Mouse (Mus musculus) lung, embryonic 14.5 days (tissue): ENCODE data around the gene Bcat2. TPM values are rescaled to one million over a fixed set of nuclear protein-coding genes. Genes with fewer than 3 reads are reported as not detected.

Experiments used
- ATAC-seq: fragments of 200-750 bp; cut with Nextera tagmentation; 2 replicates; pipeline ENCODE4 v1.8.0; 2017; ENCODE audit warnings: mild to moderate bottlenecking, moderate TSS enrichment, moderate library complexity; ENCODE audit not compliant: insufficient read depth
- DNase-seq: peaks from one replicate; pipeline ENCODE4 v3.0.0-alpha.2; 2015
- H3K27ac ChIP-seq: fragments of 300-500 bp; sonication (generic); 2 replicates; pipeline ENCODE4 v1.5.1; 2014; ENCODE audit warnings: low read depth, mild to moderate bottlenecking, moderate library complexity
- H3K27me3 ChIP-seq: fragments of 300-500 bp; sonication (generic); 2 replicates; pipeline ENCODE4 v1.6.1; 2014; ENCODE audit warnings: low read length, control low read depth; ENCODE audit not compliant: insufficient read depth
- H3K36me3 ChIP-seq: fragments of 300-500 bp; sonication (generic); 2 replicates; pipeline ENCODE4 v1.6.1; 2014; ENCODE audit warnings: control low read depth; ENCODE audit not compliant: insufficient read depth
- H3K4me1 ChIP-seq: fragments of 300-500 bp; sonication (generic); 2 replicates; pipeline ENCODE4 v1.6.1; 2014; ENCODE audit warnings: antibody characterized with exemption, control low read depth; ENCODE audit not compliant: insufficient read depth
- H3K4me2 ChIP-seq: fragments of 300-500 bp; sonication (generic); 2 replicates; pipeline ENCODE4 v1.6.1; 2014; ENCODE audit warnings: mild to moderate bottlenecking
- H3K4me3 ChIP-seq: fragments of 300-500 bp; sonication (generic); 2 replicates; pipeline ENCODE4 v1.5.1; 2014; ENCODE audit warnings: low read depth, low read length
- H3K9ac ChIP-seq: fragments of 300-500 bp; sonication (generic); 2 replicates; pipeline ENCODE4 v1.6.1; 2014
- H3K9me3 ChIP-seq: fragments of 300-500 bp; sonication (generic); 2 replicates; pipeline ENCODE4 v1.6.1; 2016; ENCODE audit warnings: low read depth, low read length, control low read depth
- CTCF ChIP-seq: IDR thresholded peaks from 2 replicates; pipeline ENCODE4 v1.5.1; 2016; ENCODE audit warnings: antibody characterized with exemption, low read depth
- WGBS: fragments of 180-500 bp; shearing (Covaris S2); extraction: QIAGEN DNeasy Blood & Tissue Kit; methylation state at CpG from one replicate; pipeline ENCODE4 v1.1.7; 2014; 5-methylcytosine and 5-hydroxymethylcytosine counted together
- polyA plus RNA-seq: library from polyadenylated mRNA; unstranded; fragments of >200 nt; fragmentation: Nextera tagmentation; extraction: Ambion mirVana; gene quantifications from 2 replicates; pipeline ENCODE4 v1.2.1, GENCODE M21; 2014

The Bcat2 gene
- polyA plus RNA-seq, 1 experiment from 2014 or later, result 53.4 TPM

DNA sequence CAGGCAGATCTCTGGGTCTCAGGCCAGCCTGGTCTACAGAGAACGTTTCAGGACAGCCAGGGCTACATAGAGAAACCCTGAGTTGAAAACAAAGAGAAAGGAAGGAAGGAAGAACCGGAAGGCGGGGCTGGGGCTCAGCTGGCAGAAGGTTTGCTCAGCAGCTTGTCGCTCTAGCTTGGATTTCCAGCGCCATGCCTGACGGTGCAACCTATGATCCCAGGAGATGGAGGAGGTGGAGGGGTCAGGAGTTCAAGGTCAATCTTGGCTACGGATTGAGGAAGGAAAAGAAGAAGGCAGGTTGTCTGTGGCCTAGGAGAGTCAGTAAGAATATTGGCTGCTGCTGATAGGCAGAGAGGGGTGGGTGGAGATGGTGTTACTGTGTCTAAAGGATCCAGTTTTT is 9.7 kb upstream of the Bcat2 start:
- Histone ChIP-seq H3K27ac (no peak overlapping the region), H3K4me1 (peaks cover 11% of the 10 kb centered on the region; the same call in 1 of the 2 replicates), H3K4me2 (no peak overlapping the region), H3K27me3 (no peaks in the 10 kb centered on the region), H3K4me3 (no peak overlapping the region), H3K9ac (no peak overlapping the region), H3K9me3 (no peaks in the 10 kb centered on the region), H3K36me3 (no peaks in the 10 kb centered on the region)
- DNase-seq (no peak), ATAC-seq (no peak)
- 76% methylated on average over 7 of the region's 7 CpGs for WGBS
- no peak for TF ChIP-seq CTCF

DNA sequence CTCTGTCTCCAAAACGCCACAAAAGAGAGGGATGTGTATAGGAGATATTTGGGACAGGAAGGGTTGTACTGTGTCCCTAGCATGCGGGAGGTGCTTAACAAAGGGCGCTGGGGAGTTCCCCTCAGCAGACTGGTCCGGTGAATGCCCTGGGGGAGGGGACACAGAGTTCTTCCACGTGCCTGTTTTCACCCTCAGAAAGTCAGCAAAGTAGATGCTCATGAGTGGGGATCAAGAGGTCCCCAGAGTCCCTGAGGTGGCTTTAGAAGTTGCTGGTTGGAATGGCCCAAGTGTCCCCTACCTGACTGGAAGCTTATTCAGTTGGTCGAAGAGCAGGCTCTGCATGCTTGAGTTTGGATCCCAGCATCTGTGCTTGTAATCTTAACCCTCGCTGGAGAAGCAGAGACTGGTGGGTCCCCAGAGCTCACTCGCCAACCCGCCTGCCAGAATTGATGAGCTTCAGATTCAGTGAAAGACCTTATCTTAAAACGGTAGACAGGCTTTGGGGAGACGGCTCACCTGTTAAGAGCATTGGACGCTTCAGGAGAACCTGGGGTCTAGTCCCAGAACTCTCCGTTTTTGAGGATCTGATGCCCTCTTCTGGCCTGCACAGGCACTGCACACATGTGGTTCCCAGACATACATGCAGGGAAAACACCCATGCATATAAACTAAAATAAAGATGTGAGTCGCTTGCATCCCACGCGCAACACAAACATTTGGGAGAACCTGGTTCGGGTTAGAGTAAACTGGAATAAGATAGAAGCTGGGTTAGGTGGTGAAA is 8.9 kb upstream of the Bcat2 start:
- peak overlapping the region; percentile 9; the same call in 1 of the 2 replicates for H3K4me3 ChIP-seq
- ATAC-seq, result peak; percentile 62
- peak; percentile 94 for TF ChIP-seq CTCF
- peaks cover 11% of the 10 kb centered on the region; the same call in 1 of the 2 replicates for H3K4me1 ChIP-seq
- H3K27ac ChIP-seq, result no peak overlapping the region
- H3K36me3 ChIP-seq, result no peaks in the 10 kb centered on the region
- H3K9me3 ChIP-seq, result no peaks in the 10 kb centered on the region
- peak; percentile 93 for DNase-seq
- peak overlapping the region; percentile 34 for H3K9ac ChIP-seq
- peak overlapping the region; percentile 49 for H3K4me2 ChIP-seq
- 20% methylated on average over 17 of the region's 17 CpGs for WGBS
- H3K27me3 ChIP-seq, result no peaks in the 10 kb centered on the region

DNA sequence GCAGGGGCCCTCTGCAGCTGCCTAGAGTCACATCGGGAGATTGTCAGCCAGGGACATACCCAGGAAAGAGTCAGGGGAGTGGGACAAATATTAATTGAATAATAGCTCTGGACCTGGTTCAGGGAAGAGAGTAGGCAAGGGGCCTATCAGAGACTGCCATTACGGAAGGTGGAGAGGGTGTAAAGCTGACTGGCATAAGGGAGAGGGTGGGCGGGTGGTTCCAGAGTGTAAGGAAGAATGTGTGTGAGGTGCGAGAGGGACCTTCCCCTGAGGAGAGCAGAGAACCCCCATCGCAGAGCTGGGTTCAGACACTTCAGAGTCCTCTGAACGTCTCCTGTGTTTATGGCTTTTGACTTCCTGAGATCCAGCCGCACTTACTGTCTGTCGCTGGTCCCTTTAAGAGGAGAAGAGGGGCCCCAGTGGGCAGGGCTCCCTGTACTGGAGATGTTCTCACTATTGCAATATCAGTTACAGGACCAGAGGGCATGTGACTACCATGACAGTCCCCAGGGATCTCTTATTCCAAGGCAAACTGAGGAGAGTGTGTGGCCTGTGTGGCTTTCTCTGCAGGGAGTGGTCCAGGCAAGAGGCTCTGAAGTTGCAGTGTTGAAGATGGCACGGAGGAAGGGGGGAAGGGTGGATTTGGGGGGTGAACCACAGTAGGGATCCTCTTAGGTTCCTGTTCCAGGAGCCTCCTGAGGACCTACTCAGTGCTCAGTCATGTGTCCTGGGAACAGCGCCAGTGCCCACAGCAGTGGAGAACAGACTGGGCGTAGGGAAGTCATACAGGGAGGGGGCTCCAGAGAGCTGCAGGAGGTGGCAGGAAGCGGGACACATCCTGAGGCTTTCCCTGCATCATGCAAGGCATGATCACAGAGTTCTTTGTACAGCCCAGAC is 8.1 kb upstream of the Bcat2 start:
- WGBS, result 38% methylated on average over 12 of the region's 12 CpGs
- Histone ChIP-seq H3K9me3 (no peaks in the 10 kb centered on the region), H3K4me3 (peak overlapping the region; percentile 9; the same call in 1 of the 2 replicates), H3K36me3 (no peaks in the 10 kb centered on the region), H3K4me1 (peaks cover 11% of the 10 kb centered on the region; the same call in 1 of the 2 replicates), H3K4me2 (peak overlapping the region; percentile 49), H3K27ac (no peak overlapping the region), H3K9ac (peak overlapping the region; percentile 34), H3K27me3 (no peaks in the 10 kb centered on the region)
- DNase-seq (peak; percentile 25), ATAC-seq (no peak)
- peak; percentile 6; the same call in 1 of the 2 replicates for TF ChIP-seq CTCF

DNA sequence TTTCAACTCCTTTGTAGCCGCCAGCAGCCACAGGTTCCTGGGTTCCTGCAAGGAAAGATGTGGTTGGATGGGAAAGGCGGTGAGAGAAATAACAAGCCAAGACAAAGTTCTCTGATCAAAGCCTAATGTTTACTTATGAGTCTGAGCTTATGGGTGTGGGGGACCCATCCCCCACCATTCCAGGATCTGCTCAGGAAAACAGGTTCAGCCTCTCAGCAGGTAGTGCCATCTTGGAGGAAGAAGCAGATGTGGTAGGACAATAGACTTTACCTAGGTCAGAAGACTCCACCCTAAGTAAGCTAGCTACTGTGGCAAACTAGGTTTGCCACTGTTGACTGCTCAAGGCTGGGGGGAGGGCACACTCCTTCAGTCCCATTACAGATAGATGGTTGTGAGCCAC is 5.1 kb upstream of the Bcat2 start:
- Histone ChIP-seq H3K4me3 (no peak overlapping the region), H3K4me2 (no peak overlapping the region), H3K27me3 (no peaks in the 10 kb centered on the region), H3K4me1 (peaks cover 6% of the 10 kb centered on the region; the same call in 1 of the 2 replicates), H3K9ac (no peak overlapping the region), H3K9me3 (no peaks in the 10 kb centered on the region), H3K27ac (no peak overlapping the region), H3K36me3 (no peaks in the 10 kb centered on the region)
- 45% methylated on average over 2 of the region's 2 CpGs for WGBS
- no peak for TF ChIP-seq CTCF
- DNase-seq (no peak), ATAC-seq (no peak)

DNA sequence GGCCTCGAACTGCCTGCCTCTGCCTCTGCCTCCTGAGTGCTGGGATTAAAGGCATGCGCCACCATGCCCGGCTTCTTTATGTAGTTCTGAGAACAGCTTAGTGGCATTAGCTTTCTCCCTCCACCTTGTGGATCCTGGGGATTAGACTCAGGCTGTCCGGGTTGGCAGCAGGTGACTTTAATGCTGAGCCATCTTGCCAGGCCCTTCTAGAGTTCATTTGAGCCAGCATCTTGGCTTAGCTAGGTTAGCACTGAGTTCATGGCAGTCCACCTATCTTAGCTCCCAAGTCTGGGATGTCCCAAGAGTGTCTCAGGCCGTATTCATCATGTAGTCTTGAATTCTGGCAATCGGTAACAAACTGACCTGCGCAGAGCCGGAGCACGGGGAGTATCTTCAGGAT is 4.5 kb upstream of the Bcat2 start:
- Histone ChIP-seq H3K9ac (no peak overlapping the region), H3K4me3 (no peak overlapping the region), H3K27ac (no peak overlapping the region), H3K9me3 (no peaks in the 10 kb centered on the region), H3K4me2 (no peak overlapping the region), H3K27me3 (no peaks in the 10 kb centered on the region), H3K36me3 (no peaks in the 10 kb centered on the region), H3K4me1 (peaks cover 6% of the 10 kb centered on the region; the same call in 1 of the 2 replicates)
- no peak for TF ChIP-seq CTCF
- DNase-seq (no peak), ATAC-seq (no peak)
- 88% methylated on average over 9 of the region's 9 CpGs for WGBS

DNA sequence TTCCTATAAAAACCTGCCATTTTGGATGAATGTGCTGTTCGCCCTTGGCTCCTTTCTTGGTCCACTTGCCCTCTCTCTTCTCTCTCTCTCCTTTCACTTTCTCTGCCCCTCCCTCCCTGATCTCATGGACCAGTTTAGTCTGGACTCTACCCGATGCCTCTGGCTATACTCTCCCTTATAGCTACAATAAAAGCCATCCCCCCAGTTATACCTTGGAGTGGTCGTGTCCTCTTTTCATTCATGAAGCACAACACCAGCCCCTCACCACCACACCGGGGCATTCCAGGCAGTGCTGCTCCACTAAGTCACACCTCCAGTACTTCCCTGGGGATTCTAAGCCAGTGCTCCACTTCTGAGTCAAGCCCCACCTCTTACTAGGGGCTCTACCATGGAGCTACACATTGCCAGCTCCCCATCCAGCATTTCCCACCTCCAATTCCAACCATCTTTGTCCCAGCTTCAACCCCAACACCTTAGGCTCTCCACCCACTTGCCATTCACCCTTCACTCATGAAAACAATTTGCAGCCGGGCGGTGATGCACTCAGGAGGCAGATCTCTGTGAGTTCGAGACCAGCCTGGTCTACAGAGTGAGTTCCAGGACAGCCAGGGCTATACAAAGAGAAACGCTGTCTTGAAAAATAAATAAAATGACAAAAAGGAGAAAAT is 2.7 kb upstream of the Bcat2 start:
- WGBS, result 68% methylated on average over 8 of the region's 8 CpGs
- Histone ChIP-seq H3K9me3 (no peaks in the 10 kb centered on the region), H3K4me1 (peaks cover 3% of the 10 kb centered on the region; the same call in 1 of the 2 replicates), H3K4me3 (peak overlapping the region; percentile 44), H3K27ac (no peak overlapping the region; the same call in 1 of the 2 replicates), H3K4me2 (peak overlapping the region; percentile 77), H3K9ac (no peak overlapping the region), H3K27me3 (no peaks in the 10 kb centered on the region), H3K36me3 (no peaks in the 10 kb centered on the region)
- DNase-seq (no peak), ATAC-seq (no peak)
- TF ChIP-seq CTCF, result no peak
